Mouse (Mus musculus) liver, adult 2 months (tissue): Measurements from ENCODE around the gene Gm5134. TPM values are rescaled to one million over a fixed set of nuclear protein-coding genes. Genes with fewer than 3 reads are reported as not detected.

Experiments
- DNase-seq: peaks from one replicate; pipeline ENCODE4 v3.0.0-alpha.2; 2011; ENCODE audit warnings: low read depth, low spot score; ENCODE audit errors: extremely low read depth
- H3K27ac ChIP-seq: fragments of 200-500 bp; replicated peaks from 2 replicates; pipeline ENCODE4 v1.5.1; 2012; ENCODE audit warnings: low read depth, mild to moderate bottlenecking, control low read depth, inconsistent platforms, low read length; ENCODE audit not compliant: insufficient read depth
- H3K27me3 ChIP-seq: fragments of 200-500 bp; 2 replicates; pipeline ENCODE4 v1.6.1; 2012; ENCODE audit warnings: mild to moderate bottlenecking, moderate library complexity, low read length, inconsistent platforms; ENCODE audit not compliant: control insufficient read depth, insufficient read depth
- H3K36me3 ChIP-seq: fragments of 200-500 bp; 2 replicates; pipeline ENCODE4 v1.6.1; 2012; ENCODE audit warnings: low read length, inconsistent platforms; ENCODE audit not compliant: control insufficient read depth, insufficient read depth
- H3K4me1 ChIP-seq: fragments of 200-500 bp; 2 replicates; pipeline ENCODE4 v1.6.1; 2011; ENCODE audit warnings: low read length; ENCODE audit not compliant: control insufficient read depth, insufficient read depth
- H3K4me3 ChIP-seq: fragments of 200-500 bp; 2 replicates; pipeline ENCODE4 v1.5.1; 2011; ENCODE audit warnings: low read depth, mild to moderate bottlenecking, control low read depth, low read length, moderate library complexity; ENCODE audit not compliant: insufficient read depth
- H3K79me2 ChIP-seq: fragments of 200-500 bp; 2 replicates; pipeline ENCODE4 v1.6.1; 2012; ENCODE audit warnings: inconsistent platforms, mild to moderate bottlenecking, low read length, moderate library complexity; ENCODE audit not compliant: control insufficient read depth, insufficient read depth
- H3K9ac ChIP-seq: fragments of 200-500 bp; 2 replicates; pipeline ENCODE4 v1.6.1; 2012; ENCODE audit warnings: low read depth, mild to moderate bottlenecking, control low read depth, inconsistent platforms, low read length
- CTCF ChIP-seq: fragments of 200-500 bp; IDR thresholded peaks from 2 replicates; pipeline ENCODE4 v1.5.1; 2011; ENCODE audit warnings: low read depth, low read length, control low read depth
- POLR2A ChIP-seq: fragments of 200-500 bp; IDR thresholded peaks from 2 replicates; pipeline ENCODE4 v1.6.1; 2011; ENCODE audit warnings: low read length, control low read depth; ENCODE audit not compliant: insufficient read depth; ENCODE audit errors: extremely low read depth
- WGBS: fragments of 180-500 bp; shearing (Covaris S2); methylation state at CpG from one replicate; pipeline ENCODE4 v1.1.7; 2018; 5-methylcytosine and 5-hydroxymethylcytosine counted together
- polyA plus RNA-seq: library from polyadenylated mRNA; depleted of rRNA; stranded (reverse); fragments of >200 nt; gene quantifications from 2 replicates; pipeline ENCODE4 v1.2.3, GENCODE M21; 2012
- total RNA-seq: library from RNA; depleted of rRNA; stranded (reverse); fragments of >200 nt; gene quantifications from 2 replicates; pipeline ENCODE4 v1.2.3, GENCODE M21; 2014

The Gm5134 gene
- total and polyA plus RNA-seq, 2 experiments: not detected

- H3K27me3 ChIP-seq: no peaks in the 10 kb centered on the region
- peak; percentile 97 for DNase-seq
- TF ChIP-seq POLR2A (no peak), CTCF (no peak)
- peak overlapping the region; percentile 81 for H3K9ac ChIP-seq
- WGBS: 30% methylated on average over 18 of the region's 18 CpGs
- H3K27ac ChIP-seq: peak overlapping the region; percentile 88
- H3K79me2 ChIP-seq: peaks cover 7% of the 10 kb centered on the region; the same call in 1 of the 2 replicates
- H3K4me3 ChIP-seq: peak overlapping the region; percentile 67
- peaks cover 2% of the 10 kb centered on the region for H3K36me3 ChIP-seq
- peaks cover 13% of the 10 kb centered on the region for H3K4me1 ChIP-seq
These were observed 17.2 kb upstream of the Gm5134 start for GRCm38 (mm10) chr10:75936909-75937667.

DNA sequence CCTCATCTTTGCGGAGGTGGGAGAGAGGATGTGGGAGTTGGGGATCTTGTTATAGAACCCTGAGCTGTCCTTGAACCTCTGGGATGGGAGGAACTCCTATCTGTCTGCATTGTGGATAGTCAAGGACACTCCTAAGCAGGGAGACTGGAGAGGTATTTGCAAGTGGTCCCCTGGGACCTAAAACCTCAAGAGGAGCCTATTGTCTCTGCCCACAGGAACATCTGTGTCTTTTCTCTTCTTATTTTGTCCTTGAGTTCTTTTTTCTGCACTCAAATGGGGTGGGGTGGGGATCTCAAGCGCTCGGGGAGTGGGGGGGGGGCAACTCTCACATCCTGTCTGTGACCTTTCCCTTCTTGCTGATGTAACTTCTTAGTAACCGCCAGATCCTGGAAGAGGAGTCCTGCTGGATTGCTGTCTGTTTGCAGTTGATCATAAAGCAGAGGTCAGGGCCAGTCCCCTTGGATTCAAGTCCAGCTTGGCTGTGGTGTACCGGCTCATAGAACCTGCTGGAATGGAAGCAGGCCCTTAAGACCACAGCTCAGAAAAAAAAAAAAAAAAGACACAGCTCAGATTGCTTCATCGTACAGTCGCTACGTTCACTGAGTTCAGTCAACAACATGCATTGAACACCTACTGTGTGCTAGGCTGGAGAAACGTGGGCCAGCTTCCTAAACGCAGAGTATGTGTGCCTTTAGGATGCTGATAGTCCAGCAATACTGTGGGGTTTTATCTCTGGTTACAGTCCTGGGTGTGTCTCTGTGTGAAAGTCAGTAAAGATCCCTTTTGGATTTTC lies 16.3 kb upstream of the Gm5134 start:
- DNase-seq: peak; percentile 95
- Histone ChIP-seq H3K79me2 (peaks cover 7% of the 10 kb centered on the region; the same call in 1 of the 2 replicates), H3K27ac (peak overlapping the region; percentile 80), H3K27me3 (no peaks in the 10 kb centered on the region), H3K4me1 (peaks cover 11% of the 10 kb centered on the region), H3K36me3 (peaks cover 2% of the 10 kb centered on the region), H3K9ac (peak overlapping the region; percentile 81), H3K4me3 (peak overlapping the region; percentile 67)
- 16% methylated on average over 10 of the region's 10 CpGs for WGBS
- no peak for TF ChIP-seq CTCF
- TF ChIP-seq POLR2A: no peak

- Histone ChIP-seq H3K4me3 (no peak overlapping the region), H3K9ac (no peak overlapping the region), H3K36me3 (peaks cover 2% of the 10 kb centered on the region), H3K27me3 (no peaks in the 10 kb centered on the region), H3K79me2 (peaks cover 7% of the 10 kb centered on the region; the same call in 1 of the 2 replicates), H3K27ac (no peak overlapping the region), H3K4me1 (peaks cover 16% of the 10 kb centered on the region)
- DNase-seq: no peak
- 55% methylated on average over 9 of the region's 9 CpGs for WGBS
- TF ChIP-seq CTCF (no peak), POLR2A (0 out of 2 replicates have a peak, but pooled peaks have one; percentile 11)
These were observed 14.7 kb upstream of the Gm5134 start for GRCm38 (mm10) chr10:75939481-75940234.

DNA sequence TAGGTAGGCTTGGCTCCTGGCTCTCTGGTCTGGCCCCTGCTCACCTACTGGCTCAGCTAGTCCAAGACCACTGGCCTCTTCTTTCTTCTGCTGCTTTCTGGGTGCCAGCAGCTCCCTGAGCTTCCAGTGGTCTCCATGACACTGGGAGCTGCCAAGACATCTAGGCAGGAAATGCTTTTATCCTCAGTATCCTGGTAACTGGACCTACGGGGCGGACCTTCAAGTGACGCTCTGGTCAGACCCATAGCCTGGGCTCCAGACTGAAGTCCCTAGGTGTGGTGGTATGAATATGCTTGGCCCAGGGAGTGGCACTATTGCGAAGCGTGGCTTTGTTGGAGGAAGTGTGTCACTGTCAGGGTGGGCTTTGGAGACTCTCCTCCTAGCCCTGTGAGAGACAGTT lies 13.8 kb upstream of the Gm5134 start, which contains the start of gene Gm867:
Gene Gm867 (minus strand): TSS at position 153 of the 400 bp plus-strand sequence.
- WGBS: 81% methylated on average over 5 of the region's 5 CpGs
- Histone ChIP-seq H3K4me3 (no peak within 1 kb of the TSS), H3K27ac (no peak within 1 kb of the TSS)

GRCm38 (mm10) chr10:75941042-75941824 lies 13.1 kb upstream of the Gm5134 start:
- peaks cover 2% of the 10 kb centered on the region for H3K36me3 ChIP-seq
- no peak overlapping the region for H3K27ac ChIP-seq
- 83% methylated on average over 9 of the region's 9 CpGs for WGBS
- no peak overlapping the region for H3K4me3 ChIP-seq
- no peak overlapping the region for H3K9ac ChIP-seq
- TF ChIP-seq POLR2A (no peak), CTCF (no peak)
- peaks cover 5% of the 10 kb centered on the region; the same call in 1 of the 2 replicates for H3K79me2 ChIP-seq
- no peaks in the 10 kb centered on the region for H3K27me3 ChIP-seq
- peaks cover 15% of the 10 kb centered on the region for H3K4me1 ChIP-seq
- DNase-seq: no peak

More for the DNA sequence above, 13.8 kb upstream of the Gm5134 start, which contains the start of gene Gm867:
- DNase-seq: no peak
- TF ChIP-seq CTCF (no peak), POLR2A (no peak)
- peaks cover 2% of the 10 kb centered on the region for H3K36me3 ChIP-seq
- peaks cover 15% of the 10 kb centered on the region for H3K4me1 ChIP-seq
- H3K9ac ChIP-seq: no peak within 1 kb of the TSS
- peaks cover 7% of the 10 kb centered on the region; the same call in 1 of the 2 replicates for H3K79me2 ChIP-seq
- no peaks in the 10 kb centered on the region for H3K27me3 ChIP-seq
